Mouse (Mus musculus) hematopoietic stem cell, adult 5-6 weeks (primary cell): ENCODE measurements around the gene Cyp2s1. TPM values are rescaled to one million over a fixed set of nuclear protein-coding genes. Genes with fewer than 3 reads are reported as not detected.
"Not testable (repeated sequence)": the region's sequence is repeated elsewhere in the genome, so short reads cannot be mapped to it uniquely, and the experiment has no call there.

Experiments
- ATAC-seq, 2 experiments: fragments of 125-278 bp in 1 of 2; replicated peaks in 1 of 2; 2 replicates each; pipeline ENCODE4 v1.8.0; 2016 to 2017; ENCODE audit warnings: inconsistent platforms in 2 of 2, mild to moderate bottlenecking in 2 of 2, moderate number of reproducible peaks in 2 of 2, low read depth in 1 of 2, moderate TSS enrichment in 1 of 2; ENCODE audit not compliant: low FRiP score in 2 of 2, poor library complexity in 2 of 2, severe bottlenecking in 2 of 2, insufficient read depth in 1 of 2, low TSS enrichment in 1 of 2
- total RNA-seq: library from RNA; stranded (forward); fragments of 172-1452, 232-1000 nt; gene quantifications from 2 replicates; pipeline ENCODE4 v1.2.3, GENCODE M21; 2017

Cyp2s1 gene
- total RNA-seq, 1 experiment from 2014 or later = not detected

GRCm38 (mm10) chr7:25826029-25826428, 9.3 kb upstream of the Cyp2s1 start:
- peak; percentile 54; a peak in 2 of 4 replicates for ATAC-seq

DNA sequence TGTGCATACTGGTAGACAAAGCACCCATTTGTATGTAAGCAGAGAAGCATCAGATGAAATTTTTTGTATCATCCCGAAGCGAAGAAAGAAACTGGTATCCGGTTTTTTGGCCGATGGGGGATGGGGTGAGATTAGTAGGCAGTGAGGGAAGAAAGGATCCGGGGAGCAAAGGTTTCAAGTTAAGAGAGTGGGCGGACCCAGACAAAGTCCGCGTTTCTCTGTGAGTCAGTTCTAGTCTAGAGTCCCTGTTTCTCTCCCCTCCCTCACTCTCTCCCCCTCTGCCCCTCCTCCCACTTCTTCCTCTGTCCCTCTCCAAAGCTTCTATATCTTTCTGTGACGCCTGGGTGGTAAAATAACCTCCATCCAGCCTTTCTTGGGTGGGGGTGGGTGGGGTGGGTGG, 8.3 kb upstream of the Cyp2s1 start:
- no peak for ATAC-seq

DNA sequence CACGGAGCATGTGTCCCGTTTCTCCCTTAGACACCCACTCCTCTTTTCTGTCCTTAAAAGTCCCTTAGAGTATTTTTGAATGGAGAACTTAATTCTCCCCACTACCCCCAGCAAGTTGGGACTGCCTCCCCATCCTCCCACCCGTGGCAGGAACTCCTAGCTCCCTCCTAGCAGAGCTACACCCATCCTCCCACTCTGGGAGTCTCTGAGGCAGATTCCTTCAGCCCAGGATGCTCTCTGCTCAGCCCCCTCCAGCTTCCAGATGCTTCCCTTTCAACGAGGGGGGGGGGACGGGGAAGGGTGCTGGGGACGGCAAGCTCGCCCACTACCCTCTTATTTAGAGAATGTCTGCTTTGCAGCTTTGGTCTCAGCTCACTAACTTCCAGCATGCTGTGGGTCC, 1.1 kb downstream of the Cyp2s1 start:
- ATAC-seq = no peak

DNA sequence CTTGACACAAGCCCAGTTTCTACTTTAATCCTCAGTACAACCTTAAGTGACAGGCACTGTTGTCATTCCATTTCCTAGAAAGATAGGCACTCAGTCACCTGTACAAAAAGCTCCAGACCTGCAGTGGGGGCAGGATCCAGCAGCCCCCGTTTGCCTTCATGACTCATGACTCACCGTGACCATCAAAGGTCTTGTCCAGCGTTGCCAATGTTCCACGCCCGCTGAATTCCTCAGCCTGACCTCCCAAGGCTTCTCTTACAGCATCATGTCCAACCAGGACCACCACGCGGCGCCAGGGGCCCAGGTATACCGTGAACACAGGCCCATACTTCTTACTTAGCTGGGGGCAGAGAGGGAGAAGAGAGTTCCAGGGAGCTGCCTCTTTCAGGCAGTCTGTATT, 2.0 kb downstream of the Cyp2s1 start:
- no peak for ATAC-seq

DNA sequence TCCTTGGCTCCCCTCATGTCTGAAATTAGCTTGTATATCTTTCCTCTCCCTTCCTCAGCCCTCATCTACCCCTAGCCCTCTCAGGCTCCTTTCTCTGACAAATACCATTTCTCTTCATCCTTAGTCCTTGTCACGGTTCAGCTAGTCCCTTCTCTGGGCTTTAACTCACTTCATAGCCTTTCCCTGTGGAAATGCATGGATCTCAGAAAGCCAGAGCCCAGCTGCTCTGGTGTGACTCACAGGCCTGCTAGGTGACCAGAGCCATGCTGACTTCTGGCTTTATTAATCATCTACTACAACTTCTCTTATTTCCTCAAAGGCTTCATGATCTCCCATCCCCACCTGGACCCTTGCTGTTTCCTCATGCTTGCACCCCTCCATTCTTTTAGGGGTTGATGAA, 4.5 kb downstream of the Cyp2s1 start:
- ATAC-seq = no peak

- no peak for ATAC-seq
Measured at GRCm38 (mm10) chr7:25811716-25812115, 5.0 kb downstream of the Cyp2s1 start.

GRCm38 (mm10) chr7:25805631-25806343, 10.9 kb downstream of the Cyp2s1 start:
- ATAC-seq = peak; percentile 73 to 77

DNA sequence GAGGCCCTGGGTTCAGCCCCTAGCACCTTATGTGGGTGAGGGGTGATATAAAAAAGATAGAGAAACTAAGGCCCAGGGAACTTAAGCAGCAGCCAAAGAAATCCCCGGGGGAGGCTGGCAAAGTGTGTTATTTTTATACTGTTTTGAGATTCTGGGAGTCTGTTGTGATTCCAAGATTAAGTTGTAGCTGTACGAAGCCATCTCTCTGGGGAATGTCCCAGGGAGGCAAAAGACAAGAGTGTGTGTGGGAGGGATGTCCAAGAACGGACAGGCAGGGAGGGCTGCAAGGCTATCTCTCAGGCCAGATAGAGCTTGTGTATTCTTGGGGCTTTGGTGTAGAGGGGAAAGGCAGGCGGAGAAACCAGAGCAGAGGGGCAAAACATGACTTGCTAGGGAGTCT, 11.9 kb downstream of the Cyp2s1 start:
- ATAC-seq = no peak

DNA sequence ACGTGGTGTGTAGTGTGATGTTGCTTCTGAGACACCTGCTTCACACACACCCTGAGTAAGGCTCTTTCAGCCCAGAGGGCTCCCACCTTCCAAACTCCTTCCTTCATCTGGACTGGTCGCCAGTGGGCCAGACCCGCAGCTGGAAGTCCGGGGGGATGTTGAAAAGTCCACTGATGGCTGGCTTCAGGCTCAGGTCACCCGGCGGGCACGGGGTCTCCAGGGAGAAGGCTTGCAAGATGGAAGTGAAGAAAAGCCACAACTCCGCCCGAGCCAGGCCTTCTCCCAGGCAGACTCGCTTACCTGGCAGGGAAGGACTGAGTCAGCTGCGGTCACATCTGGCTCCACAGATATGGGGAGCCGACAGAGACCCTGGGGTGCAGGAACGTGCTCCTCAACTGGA, 13.3 kb downstream of the Cyp2s1 start:
- no peak for ATAC-seq

DNA sequence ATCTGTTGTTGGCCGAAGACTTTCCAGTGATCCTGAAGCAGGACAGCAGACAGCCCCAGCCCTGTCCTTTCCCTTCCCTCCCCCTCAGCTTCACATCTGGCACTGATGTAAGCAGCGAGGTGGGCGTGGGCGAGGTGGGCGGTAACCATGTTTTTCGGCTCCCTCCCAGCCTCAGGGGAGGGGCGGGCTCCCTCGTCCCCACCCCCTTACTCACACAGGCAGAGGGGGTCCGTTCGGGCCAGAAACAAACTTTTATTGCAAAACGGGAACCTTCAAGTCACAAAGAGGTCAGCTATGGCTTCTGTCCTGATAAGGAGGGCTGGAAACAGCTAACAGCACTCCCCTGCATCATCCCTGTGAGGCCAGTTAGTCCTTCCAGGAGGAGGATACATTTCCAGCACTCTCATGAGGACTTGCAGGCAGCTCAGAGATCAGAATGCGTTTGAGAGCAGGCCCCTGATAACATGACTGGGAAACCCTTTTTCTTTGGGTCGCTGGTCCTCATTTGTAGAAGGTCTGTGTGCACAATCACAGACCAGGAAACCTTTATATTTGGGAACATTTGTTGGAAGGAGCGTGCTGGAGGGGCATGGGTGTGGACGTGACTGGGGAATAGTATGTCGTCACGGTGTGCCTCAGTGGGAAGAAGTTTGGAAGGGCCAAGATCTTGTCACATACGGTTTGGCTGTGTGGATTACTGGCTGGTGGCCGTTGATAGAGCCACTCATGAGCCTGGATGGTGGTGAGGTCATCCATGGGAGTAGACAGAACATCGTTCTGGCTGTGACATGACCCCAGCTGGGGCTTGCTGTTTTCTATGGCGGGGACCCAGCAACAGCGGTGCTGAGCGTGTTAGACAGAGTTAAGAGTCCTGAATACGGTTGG, 14.2 kb downstream of the Cyp2s1 start:
- 0 out of 4 replicates have a peak, but pooled peaks of 1 of the 2 experiments have one; percentile 9 for ATAC-seq

- ATAC-seq = no peak
Measured at GRCm38 (mm10) chr7:25801031-25801430, 15.7 kb downstream of the Cyp2s1 start.

- no peak for ATAC-seq
Measured at GRCm38 (mm10) chr7:25799369-25799768, 17.3 kb downstream of the Cyp2s1 start.

DNA sequence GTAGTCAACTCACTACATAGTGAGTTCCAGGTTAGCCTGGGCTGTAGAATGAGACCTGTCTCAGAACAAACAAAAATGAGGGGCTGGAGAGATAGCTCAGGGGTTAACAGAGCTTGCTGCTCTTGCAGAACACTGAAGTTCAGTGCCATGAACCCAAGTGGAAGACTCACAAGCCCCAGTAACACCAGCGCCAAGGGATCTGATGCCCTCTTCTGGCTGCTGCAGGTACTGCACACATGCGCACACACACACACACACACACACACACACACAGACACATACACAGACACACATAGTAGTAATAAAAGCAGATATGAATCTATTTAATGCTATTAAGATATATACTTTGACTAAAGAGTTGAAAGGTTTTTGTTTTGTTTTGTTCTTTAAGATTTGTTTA, 18.2 kb downstream of the Cyp2s1 start:
- ATAC-seq = no peak

- ATAC-seq = no peak
Measured at GRCm38 (mm10) chr7:25794775-25795174, 21.9 kb downstream of the Cyp2s1 start.

- no peak for ATAC-seq
Measured at GRCm38 (mm10) chr7:25793679-25794078, 23.0 kb downstream of the Cyp2s1 start.

- not testable (repeated sequence) for ATAC-seq
Measured at GRCm38 (mm10) chr7:25792966-25793365, 23.7 kb downstream of the Cyp2s1 start.

DNA sequence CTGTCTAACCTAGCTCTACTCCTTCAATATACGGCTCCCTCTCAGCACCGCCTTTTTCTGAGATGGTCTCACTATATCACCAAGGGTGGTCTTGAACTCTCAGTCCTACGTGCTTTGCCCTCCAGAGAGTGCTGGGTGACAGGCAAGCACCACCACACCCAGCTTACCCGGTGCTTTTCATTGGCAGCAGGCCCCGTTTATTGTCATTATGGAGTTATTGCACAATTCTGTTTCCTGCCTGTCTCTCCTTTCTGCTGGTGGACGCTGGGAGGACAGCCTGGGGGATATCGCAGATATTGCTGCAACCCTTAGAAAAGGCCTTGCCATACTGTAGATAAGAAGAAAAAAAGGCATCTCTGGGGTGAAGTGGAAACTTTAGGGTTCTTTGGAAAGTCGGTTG, 26.1 kb downstream of the Cyp2s1 start:
- no peak; a peak in 1 of 4 replicates for ATAC-seq

GRCm38 (mm10) chr7:25789129-25789440, 27.6 kb downstream of the Cyp2s1 start:
- ATAC-seq = no peak
